Mouse (Mus musculus) urinary bladder, postnatal 36 days (tissue): ENCODE measurements around the gene E4f1.

Source experiments
- DNase-seq, 2 experiments: peaks; one replicate each; pipeline ENCODE4 v3.0.0; 2022; ENCODE audit warnings: low spot score in 2 of 2, mixed read lengths in 1 of 2

E4f1 gene

DNA sequence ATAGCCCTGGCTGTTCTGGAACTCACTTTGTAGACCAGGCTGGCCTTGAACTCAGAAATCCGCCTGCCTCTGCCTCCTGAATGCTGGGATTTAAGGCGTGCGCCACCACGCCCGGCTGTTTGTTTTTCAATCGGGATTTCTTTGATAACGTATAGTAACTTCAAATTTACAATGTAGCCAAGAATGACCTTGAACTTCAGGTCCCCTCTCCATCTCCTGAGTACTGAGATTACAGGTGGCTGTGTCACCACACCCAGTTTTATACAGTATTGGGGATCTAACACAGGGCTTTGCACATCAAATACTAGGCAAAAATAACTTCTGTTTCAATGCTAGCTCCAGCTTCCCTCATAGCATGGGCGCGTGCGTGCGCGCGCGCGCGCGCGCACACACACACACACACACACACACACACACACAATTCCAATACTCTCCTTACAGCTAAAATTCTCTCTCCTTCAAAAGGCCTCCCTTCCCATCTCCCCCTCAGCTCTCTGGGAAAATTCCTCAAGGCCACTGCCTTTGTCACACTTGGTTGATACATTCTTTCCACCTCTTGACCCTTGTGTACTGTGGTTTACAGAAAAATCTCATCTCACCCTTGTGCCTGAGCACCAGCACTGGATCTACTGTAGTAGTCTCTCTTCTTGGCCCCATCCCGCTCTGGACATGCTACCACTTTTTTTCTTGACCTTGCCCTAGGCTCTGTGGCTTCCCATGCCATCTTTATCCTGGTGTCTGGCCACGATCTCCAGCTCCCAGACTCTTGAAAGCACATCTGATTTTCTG lies 11.1 kb upstream of the E4f1 start:
- DNase-seq: no peak

GRCm38 (mm10) chr17:24480201-24480826 lies 10.2 kb upstream of the E4f1 start:
- DNase-seq: no peak

DNA sequence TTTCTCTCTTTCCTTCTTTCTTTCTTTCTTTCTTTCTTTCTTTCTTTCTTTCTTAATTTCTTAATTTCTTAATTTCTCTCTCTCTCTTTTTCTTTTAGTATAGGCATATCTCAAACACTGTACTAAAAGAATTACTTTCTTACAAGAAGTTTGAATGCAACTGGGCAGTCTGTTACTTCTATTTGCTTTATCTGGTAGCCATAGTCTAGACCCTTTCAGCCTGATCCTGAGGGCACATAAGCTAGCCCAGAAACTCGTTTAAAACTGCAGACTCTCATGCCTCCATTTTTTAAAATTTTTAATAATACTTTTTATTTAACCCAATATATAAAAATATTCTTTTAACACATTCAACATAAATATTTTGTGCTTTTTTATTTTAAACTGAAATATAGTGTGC lies 9.3 kb upstream of the E4f1 start:
- DNase-seq: no peak

GRCm38 (mm10) chr17:24478663-24479380 lies 8.7 kb upstream of the E4f1 start, which contains the start of gene Mlst8:
Mlst8 (minus strand) TSS chr17:24479078.
- DNase-seq: peak; percentile 94 to 97

GRCm38 (mm10) chr17:24477985-24478600 lies 8.0 kb upstream of the E4f1 start:
- DNase-seq: no peak

DNA sequence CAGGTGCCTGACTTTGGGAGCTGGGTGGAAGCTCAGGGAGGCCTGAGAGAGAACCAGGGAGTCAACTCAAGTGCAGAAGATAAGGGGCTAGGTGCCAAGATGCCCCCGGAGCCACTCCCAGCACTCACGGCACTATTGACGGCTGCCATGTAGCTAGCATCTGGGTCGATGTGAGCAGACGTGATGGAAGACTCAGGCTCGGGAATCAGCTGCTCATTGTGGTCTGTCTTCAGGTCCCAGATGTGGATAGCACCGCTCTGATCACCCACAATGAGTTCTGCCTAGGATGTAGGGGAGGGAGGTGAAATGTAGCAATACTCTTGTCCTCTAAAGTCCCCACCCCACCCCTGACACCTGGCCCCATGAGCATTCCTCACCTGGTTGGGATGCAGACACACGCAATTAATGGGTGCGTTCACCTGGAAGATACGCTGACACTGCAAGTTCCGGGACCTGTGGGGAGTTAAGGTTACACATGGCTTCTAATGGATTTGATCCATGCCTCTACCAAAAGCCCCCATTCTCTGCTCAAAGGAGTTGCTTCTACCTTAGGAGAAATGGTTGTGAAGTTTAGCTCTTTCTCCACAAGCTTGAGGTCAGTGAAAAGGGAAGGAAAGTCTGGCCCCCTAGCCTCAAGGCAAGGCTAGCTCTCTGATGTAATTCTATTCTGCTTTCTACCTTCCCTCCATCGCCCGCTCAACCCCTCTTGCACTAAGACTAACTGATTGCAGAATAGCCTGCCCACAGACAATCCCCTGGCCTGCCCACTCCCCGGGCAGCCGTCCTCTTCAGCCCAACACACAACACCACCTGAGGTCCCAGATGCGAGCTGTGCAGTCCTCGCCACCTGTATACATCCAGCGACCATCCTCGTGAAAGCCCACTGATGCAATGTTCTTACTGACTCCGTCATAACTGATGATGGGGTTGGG lies 7.2 kb upstream of the E4f1 start:
- DNase-seq: no peak

DNA sequence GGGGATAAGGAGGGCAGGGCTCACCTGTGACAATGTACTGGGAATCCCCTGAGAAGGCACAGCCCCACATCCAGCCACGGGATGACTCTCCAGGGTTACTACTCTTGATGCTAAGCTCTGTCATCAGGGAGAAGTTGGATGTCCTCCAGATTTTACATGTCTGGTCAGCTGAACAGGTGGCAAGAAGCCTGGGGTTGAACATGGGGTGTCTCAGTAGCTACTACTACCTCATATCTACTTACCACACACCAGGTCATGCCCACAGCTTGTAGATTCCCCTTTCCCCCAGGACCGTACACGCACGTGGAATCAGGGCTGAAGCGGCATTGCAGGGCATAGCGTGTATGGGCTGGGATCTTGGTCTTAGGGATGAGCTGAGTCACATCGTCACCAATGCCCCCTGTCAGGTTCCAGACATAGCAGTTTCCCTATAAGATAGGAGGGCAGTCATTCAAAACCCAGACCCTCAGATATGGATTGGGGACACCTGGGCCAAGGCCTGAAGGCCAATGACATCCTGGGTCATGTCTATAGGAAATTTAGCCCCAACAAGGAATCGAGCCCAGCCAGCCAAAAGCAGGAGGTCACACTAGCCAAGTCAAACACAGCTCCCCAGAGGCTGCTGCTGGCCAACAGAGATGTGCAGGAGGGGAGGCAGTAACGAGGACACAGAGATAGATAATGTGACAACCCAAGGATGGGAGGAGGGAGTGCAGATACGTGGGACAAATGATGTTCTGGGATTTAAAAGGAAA lies 6.1 kb upstream of the E4f1 start:
- no peak for DNase-seq

DNA sequence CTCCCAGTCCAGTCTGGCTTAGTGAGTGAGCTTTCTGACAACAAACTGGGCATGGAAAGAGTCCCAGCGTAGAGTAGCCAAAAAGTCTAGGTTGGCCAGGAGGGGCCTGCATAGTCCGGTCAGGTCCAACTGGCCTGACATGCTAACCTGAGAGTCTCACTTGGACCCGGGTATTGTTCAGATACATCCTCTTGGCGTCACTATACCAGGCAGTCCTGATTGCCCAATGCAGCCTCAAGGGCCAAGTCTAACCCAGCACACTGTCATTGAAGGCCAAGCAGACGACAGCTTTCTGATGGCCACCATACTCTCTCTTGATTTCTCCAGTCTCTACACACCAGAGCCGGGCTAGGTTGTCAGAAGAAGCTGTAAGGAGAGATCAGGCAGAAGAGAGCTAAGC lies 5.5 kb upstream of the E4f1 start:
- no peak for DNase-seq

DNA sequence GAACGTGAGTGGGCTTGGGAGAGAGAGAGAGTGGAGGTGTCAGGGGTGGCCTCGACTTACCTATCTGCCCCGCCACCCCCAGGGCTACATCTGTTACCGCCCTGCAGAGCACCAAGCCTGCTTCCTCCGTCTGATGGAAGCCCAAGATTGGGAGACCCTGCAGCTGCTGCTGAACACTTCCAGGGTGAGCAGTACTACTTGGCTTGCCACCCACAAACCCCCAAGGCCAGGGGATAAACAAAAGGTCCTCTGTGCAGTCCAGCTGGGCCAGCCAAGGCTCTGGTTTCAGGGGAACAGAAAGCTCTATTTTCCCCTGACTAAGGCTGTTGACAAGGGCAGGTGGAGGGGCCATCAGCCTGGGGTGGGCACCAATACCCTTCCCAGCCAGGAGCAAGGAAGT lies 4.4 kb upstream of the E4f1 start:
- no peak for DNase-seq

DNA sequence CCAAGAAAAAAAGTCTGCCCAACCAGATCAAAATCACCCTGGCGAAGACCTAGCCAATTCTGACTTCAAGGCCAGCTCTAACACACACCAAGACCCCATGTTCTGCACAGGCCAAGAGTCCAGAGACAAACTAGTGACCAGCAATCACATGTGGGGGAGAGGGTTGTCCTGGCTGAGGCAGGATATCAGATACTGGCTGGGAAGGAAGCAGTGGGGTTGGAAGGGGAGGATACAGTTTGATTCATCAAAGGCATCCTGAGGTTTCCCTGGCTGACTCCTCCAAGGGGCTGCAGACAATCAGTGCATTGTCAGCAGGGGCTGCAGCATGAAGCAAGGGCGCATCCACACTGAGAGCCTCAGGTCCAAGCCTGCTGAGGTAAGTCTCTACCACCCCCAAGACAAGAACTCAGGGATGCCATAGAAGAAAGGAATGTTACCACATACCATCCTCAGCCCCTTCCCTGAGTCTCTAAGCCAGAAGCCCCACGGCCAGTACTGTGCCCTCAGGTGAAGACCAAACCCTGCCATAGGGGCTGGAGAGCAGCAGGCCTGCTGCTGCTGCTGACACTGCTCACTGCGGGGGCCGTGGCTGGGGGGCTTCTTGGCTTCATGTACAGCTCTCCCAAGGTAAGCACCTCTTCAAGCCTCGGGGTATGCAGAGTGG lies 3.6 kb upstream of the E4f1 start, which contains the start of gene Bricd5:
Bricd5 (plus strand) TSS at position 273 of the 664 bp plus-strand sequence.
- no peak for DNase-seq

DNA sequence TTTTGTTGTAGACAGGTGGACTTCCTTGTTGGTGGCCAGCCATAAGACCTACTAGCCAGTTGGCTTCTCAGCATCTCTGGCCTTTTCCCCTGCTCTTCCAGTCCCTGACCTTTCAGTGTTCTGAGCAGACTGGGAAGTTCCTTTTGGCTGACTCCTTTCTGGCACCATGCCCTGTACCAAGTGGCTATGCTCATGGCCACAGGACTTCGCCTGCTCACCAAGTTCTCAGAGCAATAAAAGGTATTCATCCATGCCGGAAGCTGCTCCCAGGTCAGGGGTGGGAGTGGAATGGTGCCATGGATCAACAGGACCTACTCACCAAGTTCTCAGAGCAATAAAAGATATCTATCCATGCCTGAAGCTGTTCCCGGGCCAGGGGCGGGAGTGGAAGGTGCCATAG lies 2.4 kb upstream of the E4f1 start:
- DNase-seq: peak in 1 of 2 experiments; percentile 58

- DNase-seq: no peak
Measured at GRCm38 (mm10) chr17:24470701-24471527, 801 bp upstream of the E4f1 start.

DNA sequence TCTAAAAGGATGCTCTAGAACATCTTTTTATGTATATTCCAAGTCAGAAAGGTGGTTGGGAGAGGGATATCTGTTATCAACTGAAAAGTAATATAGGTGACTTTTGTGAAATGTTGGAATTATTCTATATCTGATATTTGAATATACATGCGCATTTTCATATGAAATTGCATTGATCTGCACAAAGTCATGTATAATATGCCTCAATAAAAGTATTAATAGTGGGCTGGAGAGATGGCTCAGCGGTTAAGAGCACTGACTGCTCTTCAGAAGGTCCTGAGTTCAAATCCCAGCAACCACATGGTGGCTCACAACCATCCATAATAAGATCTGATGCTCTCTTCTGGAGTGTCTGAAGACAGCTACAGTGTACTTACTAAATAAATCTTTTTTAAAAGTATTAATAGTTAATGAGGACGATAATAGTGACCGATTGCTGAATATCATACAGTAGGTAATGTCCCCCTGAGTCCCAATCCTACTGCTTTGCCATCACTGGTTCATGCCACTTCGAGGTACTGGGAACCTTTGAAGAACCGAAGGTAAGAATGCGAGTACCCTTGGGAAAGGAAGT lies 690 bp downstream of the E4f1 start:
- DNase-seq: no peak

DNA sequence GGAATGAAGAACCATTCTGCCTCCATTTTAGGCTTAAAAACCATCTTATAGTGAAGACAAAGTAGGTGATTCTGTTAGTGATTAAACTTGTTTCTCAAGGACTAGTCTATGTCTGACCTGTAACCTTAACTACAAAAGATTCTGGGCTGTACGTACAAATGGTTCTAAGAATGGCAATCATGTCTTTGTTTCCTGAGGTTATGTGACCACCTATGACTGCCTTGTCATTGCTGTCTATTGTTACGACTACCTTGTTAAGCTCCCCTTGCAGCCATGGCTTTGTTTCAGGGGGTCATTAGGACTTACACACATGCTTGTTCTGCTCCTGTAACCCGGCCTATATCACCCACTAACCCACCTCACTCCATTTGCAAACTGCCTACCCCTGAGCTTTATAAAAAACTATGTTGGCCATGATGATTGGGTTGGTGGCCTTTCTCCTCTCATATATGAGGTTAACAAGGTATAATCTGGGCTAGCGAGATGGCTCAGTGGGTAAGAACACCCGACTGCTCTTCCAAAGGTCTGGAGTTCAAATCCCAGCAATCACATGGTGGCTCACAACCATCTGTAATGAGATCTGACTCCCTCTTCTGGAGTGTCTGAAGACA lies 1.4 kb downstream of the E4f1 start:
- no peak for DNase-seq

- DNase-seq: no peak
Measured at GRCm38 (mm10) chr17:24463374-24464133, 6.6 kb downstream of the E4f1 start.

DNA sequence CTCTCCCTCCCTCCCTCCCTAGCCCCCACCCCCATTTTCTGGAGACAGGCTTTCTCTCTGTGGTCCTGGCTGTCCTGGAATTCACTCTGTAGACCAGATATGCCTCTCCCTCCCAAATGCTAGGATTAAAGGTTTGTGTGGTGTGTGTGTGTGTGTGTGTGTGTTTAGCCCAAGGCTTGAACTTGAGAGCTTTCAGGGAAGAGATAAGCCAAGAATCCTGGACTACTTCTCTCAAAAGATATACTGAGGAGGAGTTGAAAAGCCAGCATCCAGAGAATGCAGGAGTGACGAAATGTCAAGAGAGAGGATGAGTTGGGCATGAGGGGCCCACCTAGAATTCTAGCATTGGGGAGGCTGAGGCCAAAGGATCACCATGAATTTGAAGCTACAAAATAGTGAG lies 7.2 kb downstream of the E4f1 start:
- DNase-seq: no peak

GRCm38 (mm10) chr17:24461580-24461979 lies 8.5 kb downstream of the E4f1 start:
- DNase-seq: no peak
